Comparison of ENCODE assay signal across 9 mouse cellular contexts in genomic region chr2:84617637-84618515, GRCm38 (mm10). TPM values are rescaled to one million over a fixed set of nuclear protein-coding genes. Genes with fewer than 3 reads are reported as not detected.
A peak's percentile ranks its signal among the peaks of the same experiment; 100 is the strongest.
DNase-seq lines count a peak whose midpoint lies in the region; ATAC-seq lines count a peak whose summit lies in the region.
"Had no signal": no experiment of that assay in that cellular context is flagged by ENCODE, and none has a peak within 500 bp of the region (broad histone marks: within the 10 kb centered on the region; RNA-seq: fewer than 3 reads in every experiment).

No protein-coding gene starts in this region.

- H3K27ac ChIP-seq in neural tube, embryonic 11.5 days (ENCODE audit: low read depth, low read length), result no peak overlapping the region
- H3K27ac ChIP-seq in forebrain, embryonic 15.5 days (replicated peaks), result no peak overlapping the region
- H3K27ac ChIP-seq in intestine, embryonic 15.5 days, result peak overlapping the region; percentile 44; the same call in 1 of the 2 replicates
- H3K27ac ChIP-seq in macrophage, result peak overlapping the region; percentile 73
- no peak overlapping the region for H3K27ac ChIP-seq in stomach, embryonic 15.5 days

- DNase-seq in neural tube, embryonic 11.5 days (ENCODE audit: low spot score), result no peak
- DNase-seq in neural tube, embryonic 10.5 days (ENCODE audit: extremely low spot score, low spot score), result no peak
- DNase-seq in brain, embryonic 18.5 days (ENCODE audit: low read depth, low spot score), result peak; percentile 6
- no peak for DNase-seq in gastrocnemius, postnatal 10 days

- 87% methylated on average over 3 of the region's 3 CpGs for WGBS in neural tube, embryonic 11.5 days
- WGBS in forebrain, embryonic 15.5 days, result 69% methylated on average over 3 of the region's 3 CpGs
- WGBS in intestine, embryonic 15.5 days, result 62% methylated on average over 3 of the region's 3 CpGs
- WGBS in macrophage (ENCODE audit: missing documents), result 85% methylated on average over 2 of the region's 3 CpGs
- 64% methylated on average over 3 of the region's 3 CpGs for WGBS in stomach, embryonic 15.5 days

- H3K4me1 ChIP-seq in neural tube, embryonic 11.5 days (ENCODE audit: control insufficient read depth, insufficient read depth, low read length), result no peaks in the 10 kb centered on the region
- no peaks in the 10 kb centered on the region for H3K4me1 ChIP-seq in forebrain, embryonic 15.5 days
- H3K4me1 ChIP-seq in intestine, embryonic 15.5 days (replicated peaks), result peaks cover 2% of the 10 kb centered on the region
- peaks cover 9% of the 10 kb centered on the region; the same call in 1 of the 2 replicates for H3K4me1 ChIP-seq in stomach, embryonic 15.5 days

- no peak overlapping the region for H3K4me3 ChIP-seq in neural tube, embryonic 11.5 days (ENCODE audit: low read depth, low read length)
- H3K4me3 ChIP-seq in forebrain, embryonic 15.5 days, result no peak overlapping the region
- H3K4me3 ChIP-seq in intestine, embryonic 15.5 days (replicated peaks), result no peak overlapping the region
- no peak overlapping the region for H3K4me3 ChIP-seq in macrophage (ENCODE audit: inconsistent target)
- no peak overlapping the region for H3K4me3 ChIP-seq in stomach, embryonic 15.5 days (replicated peaks)
- H3K4me3 ChIP-seq: megakaryocyte, embryonic 14.5 days had no signal

- H3K9me3 ChIP-seq in neural tube, embryonic 11.5 days (ENCODE audit: control insufficient read depth, low read length), result no peaks in the 10 kb centered on the region
- H3K9me3 ChIP-seq in forebrain, embryonic 15.5 days, result no peaks in the 10 kb centered on the region
- H3K9me3 ChIP-seq in intestine, embryonic 15.5 days, result no peaks in the 10 kb centered on the region
- no peaks in the 10 kb centered on the region for H3K9me3 ChIP-seq in stomach, embryonic 15.5 days
- H3K9me3 ChIP-seq: megakaryocyte, embryonic 14.5 days had no signal

- no peak overlapping the region for H3K9ac ChIP-seq in neural tube, embryonic 11.5 days (ENCODE audit: low read length)
- no peak overlapping the region for H3K9ac ChIP-seq in forebrain, embryonic 15.5 days (replicated peaks)
- H3K9ac ChIP-seq in intestine, embryonic 15.5 days, result no peak overlapping the region
- H3K9ac ChIP-seq in stomach, embryonic 15.5 days, result no peak overlapping the region

- no peaks in the 10 kb centered on the region for H3K27me3 ChIP-seq in neural tube, embryonic 11.5 days (ENCODE audit: control insufficient read depth, insufficient read depth, low read length)
- H3K27me3 ChIP-seq in forebrain, embryonic 15.5 days, result no peaks in the 10 kb centered on the region
- H3K27me3 ChIP-seq in intestine, embryonic 15.5 days (replicated peaks), result no peaks in the 10 kb centered on the region
- H3K27me3 ChIP-seq in stomach, embryonic 15.5 days (replicated peaks), result no peaks in the 10 kb centered on the region
- H3K27me3 ChIP-seq: megakaryocyte, embryonic 14.5 days had no signal

- peaks cover 13% of the 10 kb centered on the region for H3K36me3 ChIP-seq in neural tube, embryonic 11.5 days (ENCODE audit: control insufficient read depth, insufficient read depth, low read length)
- H3K36me3 ChIP-seq in forebrain, embryonic 15.5 days, result peaks cover 60% of the 10 kb centered on the region
- peaks cover 35% of the 10 kb centered on the region for H3K36me3 ChIP-seq in intestine, embryonic 15.5 days
- peaks cover 61% of the 10 kb centered on the region for H3K36me3 ChIP-seq in macrophage (ENCODE audit: inconsistent target)
- peaks cover 61% of the 10 kb centered on the region for H3K36me3 ChIP-seq in stomach, embryonic 15.5 days

- 0 out of 2 replicates have a peak, but pooled peaks have one; percentile 48 for ATAC-seq in neural tube, embryonic 11.5 days (ENCODE audit: insufficient read depth, low FRiP score, low TSS enrichment)
- ATAC-seq in forebrain, embryonic 15.5 days (replicated peaks), result peak; percentile 77
- peak; percentile 42 for ATAC-seq in intestine, embryonic 15.5 days
- ATAC-seq in stomach, embryonic 15.5 days (ENCODE audit: insufficient read depth, low FRiP score, low read depth), result 0 out of 2 replicates have a peak, but pooled peaks have one; percentile 41

- peaks cover 55% of the 10 kb centered on the region for H3K79me2 ChIP-seq in macrophage (ENCODE audit: inconsistent target)

- no peak overlapping the region for H3K4me2 ChIP-seq in neural tube, embryonic 11.5 days (ENCODE audit: low read depth)
- no peak overlapping the region for H3K4me2 ChIP-seq in forebrain, embryonic 15.5 days (replicated peaks)
- no peak overlapping the region for H3K4me2 ChIP-seq in intestine, embryonic 15.5 days (replicated peaks)
- H3K4me2 ChIP-seq in stomach, embryonic 15.5 days, result no peak overlapping the region

RNA-seq across cellular contexts. Expression of gene Ctnnd1, which starts 32.7 kb away (rescaled TPM):
- polyA plus RNA-seq in neural tube, embryonic 11.5 days (2014; fragmentation: Nextera tagmentation; extraction: Ambion mirVana), result 37.5 and 43.0 TPM in 2 replicates
- polyA plus RNA-seq in forebrain, embryonic 15.5 days (2015; fragmentation: Nextera tagmentation; extraction: Ambion mirVana), result 35.7 and 38.1 TPM in 2 replicates
- 60.7 and 64.4 TPM in 2 replicates for polyA plus RNA-seq in intestine, embryonic 15.5 days (2015; fragmentation: Nextera tagmentation; extraction: Ambion mirVana)
- 100 to 1,000 TPM in 25 of 26 experiments, 10 to 100 TPM in 1; 99.0 to 184 (median 133) TPM for total RNA-seq in macrophage (2018; cell fraction: chromatin; rRNA removed)
- total RNA-seq in macrophage (2018; cell fraction: cytosol; rRNA removed), result 100 to 1,000 TPM in 15 of 26 experiments, 10 to 100 TPM in 11; 68.6 to 130 (median 105) TPM
- 100 to 1,000 TPM; 101 to 198 (median 136) TPM for total RNA-seq in macrophage (2018; cell fraction: nucleus; rRNA removed)
- 65.8 to 90.5 TPM (median 79.6 TPM) in 3 replicates for polyA plus RNA-seq in macrophage (2018)
- polyA plus RNA-seq in stomach, embryonic 15.5 days (2015; fragmentation: Nextera tagmentation; extraction: Ambion mirVana), result 60.0 and 71.9 TPM in 2 replicates
- 10 to 100 TPM; 54.4 to 68.8 TPM for total RNA-seq in gastrocnemius, postnatal 10 days (2021)

RNA-seq across cellular contexts. Expression of gene Btbd18, which starts 41.0 kb away (rescaled TPM):
- polyA plus RNA-seq in neural tube, embryonic 11.5 days (2014; fragmentation: Nextera tagmentation; extraction: Ambion mirVana), result 0.21 and 0.27 TPM in 2 replicates
- polyA plus RNA-seq in forebrain, embryonic 15.5 days (2015; fragmentation: Nextera tagmentation; extraction: Ambion mirVana), result 0.36 and 0.41 TPM in 2 replicates
- 0.05 and 0.06 TPM in 2 replicates for polyA plus RNA-seq in intestine, embryonic 15.5 days (2015; fragmentation: Nextera tagmentation; extraction: Ambion mirVana)
- under 1 TPM in 7 of 26 experiments, not detected in 19; 0.19 to 0.60 (median 0.27) TPM for total RNA-seq in macrophage (2018; cell fraction: chromatin; rRNA removed)
- total RNA-seq in macrophage (2018; cell fraction: cytosol; rRNA removed), result not detected
- under 1 TPM in 5 of 26 experiments, not detected in 21; 0.17 to 0.89 (median 0.22) TPM for total RNA-seq in macrophage (2018; cell fraction: nucleus; rRNA removed)
- not detected in 3 replicates for polyA plus RNA-seq in macrophage (2018)
- polyA plus RNA-seq in stomach, embryonic 15.5 days (2015; fragmentation: Nextera tagmentation; extraction: Ambion mirVana), result 0.18 and 0.22 TPM in 2 replicates
- total RNA-seq in gastrocnemius, postnatal 10 days (2021), result under 1 TPM in 1 of 2 experiments, not detected in 1; 0.09 TPM

RNA-seq across cellular contexts. Expression of gene Selenoh, which starts 52.7 kb away (rescaled TPM):
- polyA plus RNA-seq in neural tube, embryonic 11.5 days (2014; fragmentation: Nextera tagmentation; extraction: Ambion mirVana), result 378 and 404 TPM in 2 replicates
- 251 and 270 TPM in 2 replicates for polyA plus RNA-seq in forebrain, embryonic 15.5 days (2015; fragmentation: Nextera tagmentation; extraction: Ambion mirVana)
- 225 and 234 TPM in 2 replicates for polyA plus RNA-seq in intestine, embryonic 15.5 days (2015; fragmentation: Nextera tagmentation; extraction: Ambion mirVana)
- total RNA-seq in macrophage (2018; cell fraction: chromatin; rRNA removed), result 10 to 100 TPM in 3 of 26 experiments, 1 to 10 TPM in 20, not detected in 3; 1.2 to 13.3 (median 4.5) TPM
- total RNA-seq in macrophage (2018; cell fraction: cytosol; rRNA removed), result 10 to 100 TPM; 25.4 to 45.4 (median 34.5) TPM
- 10 to 100 TPM in 12 of 26 experiments, 1 to 10 TPM in 14; 4.3 to 20.4 (median 8.6) TPM for total RNA-seq in macrophage (2018; cell fraction: nucleus; rRNA removed)
- polyA plus RNA-seq in macrophage (2018), result 14.1 to 49.5 TPM (median 34.3 TPM) in 3 replicates
- 221 and 237 TPM in 2 replicates for polyA plus RNA-seq in stomach, embryonic 15.5 days (2015; fragmentation: Nextera tagmentation; extraction: Ambion mirVana)
- 10 to 100 TPM; 25.4 to 26.7 TPM for total RNA-seq in gastrocnemius, postnatal 10 days (2021)

RNA-seq across cellular contexts. Expression of gene Gm28635, which starts 60.0 kb away (rescaled TPM):
- polyA plus RNA-seq in neural tube, embryonic 11.5 days (2014; fragmentation: Nextera tagmentation; extraction: Ambion mirVana), result not detected in 2 replicates
- polyA plus RNA-seq in forebrain, embryonic 15.5 days (2015; fragmentation: Nextera tagmentation; extraction: Ambion mirVana), result not detected in 2 replicates
- not detected in 2 replicates for polyA plus RNA-seq in intestine, embryonic 15.5 days (2015; fragmentation: Nextera tagmentation; extraction: Ambion mirVana)
- not detected for total RNA-seq in macrophage (2018; cell fraction: chromatin; rRNA removed)
- under 1 TPM in 1 of 26 experiments, not detected in 25; 0.08 TPM for total RNA-seq in macrophage (2018; cell fraction: cytosol; rRNA removed)
- not detected for total RNA-seq in macrophage (2018; cell fraction: nucleus; rRNA removed)
- not detected in 3 replicates for polyA plus RNA-seq in macrophage (2018)
- polyA plus RNA-seq in stomach, embryonic 15.5 days (2015; fragmentation: Nextera tagmentation; extraction: Ambion mirVana), result not detected in 2 replicates
- not detected for total RNA-seq in gastrocnemius, postnatal 10 days (2021)

Comparison
In these comparisons a context has a peak if more than half of its experiments do, and no peak if none do; other contexts are left out.
1. H3K27ac ChIP-seq: peak in intestine, embryonic 15.5 days (single experiment) and macrophage (single experiment); none in neural tube, embryonic 11.5 days (single experiment), forebrain, embryonic 15.5 days (single experiment) and stomach, embryonic 15.5 days (single experiment).
2. Peak in every context shown above with its lines, with median percentiles within 50 percentile points of each other: ATAC-seq.